Mouse (Mus musculus) liver, embryonic 11.5 days (tissue): ENCODE data around the gene Fcrls. TPM values are rescaled to one million over a fixed set of nuclear protein-coding genes. Genes with fewer than 3 reads are reported as not detected.

Experiments used
- ATAC-seq: fragments of 200-750 bp; cut with Nextera tagmentation; replicated peaks from 2 replicates; pipeline ENCODE4 v1.8.0; 2017; ENCODE audit warnings: moderate number of reproducible peaks, mild to moderate bottlenecking, moderate TSS enrichment, moderate library complexity; ENCODE audit not compliant: low FRiP score
- DNase-seq: peaks from one replicate; pipeline ENCODE4 v3.0.0-alpha.2; 2017; ENCODE audit warnings: low spot score
- H3K27ac ChIP-seq: fragments of 300-500 bp; sonication (generic); 2 replicates; pipeline ENCODE4 v1.5.1; 2014; ENCODE audit warnings: mild to moderate bottlenecking, low read depth, low read length, control low read depth
- H3K27me3 ChIP-seq: fragments of 300-500 bp; sonication (generic); replicated peaks from 2 replicates; pipeline ENCODE4 v1.6.1; 2014; ENCODE audit warnings: low read length, mixed read lengths; ENCODE audit not compliant: control insufficient read depth, insufficient read depth
- H3K36me3 ChIP-seq: fragments of 300-500 bp; sonication (generic); 2 replicates; pipeline ENCODE4 v1.6.1; 2014; ENCODE audit warnings: mild to moderate bottlenecking, low read length, moderate library complexity, mixed read lengths; ENCODE audit not compliant: control insufficient read depth, insufficient read depth
- H3K4me1 ChIP-seq: fragments of 300-500 bp; sonication (generic); replicated peaks from 2 replicates; pipeline ENCODE4 v1.6.1; 2014; ENCODE audit warnings: low read length, mixed read lengths; ENCODE audit not compliant: control insufficient read depth, insufficient read depth
- H3K4me2 ChIP-seq: fragments of 300-500 bp; sonication (generic); 2 replicates; pipeline ENCODE4 v1.6.1; 2014; ENCODE audit warnings: mild to moderate bottlenecking, control low read depth, moderate library complexity
- H3K4me3 ChIP-seq: fragments of 300-500 bp; sonication (generic); 2 replicates; pipeline ENCODE4 v1.5.1; 2014; ENCODE audit warnings: low read depth, low read length, control low read depth
- H3K9ac ChIP-seq: fragments of 300-500 bp; sonication (generic); 2 replicates; pipeline ENCODE4 v1.6.1; 2014; ENCODE audit warnings: low read depth, low read length, control low read depth
- H3K9me3 ChIP-seq: fragments of 300-500 bp; sonication (generic); 2 replicates; pipeline ENCODE4 v1.6.1; 2016; ENCODE audit warnings: low read length, inconsistent platforms, mixed read lengths; ENCODE audit not compliant: control insufficient read depth
- WGBS: fragments of 180-500 bp; shearing (Covaris S2); extraction: QIAGEN DNeasy Blood & Tissue Kit; methylation state at CpG from one replicate; pipeline ENCODE4 v1.1.7; 2014; 5-methylcytosine and 5-hydroxymethylcytosine counted together
- polyA plus RNA-seq: library from polyadenylated mRNA; unstranded; fragments of >200 nt; fragmentation: Nextera tagmentation; extraction: Ambion mirVana; gene quantifications from 2 replicates; pipeline ENCODE4 v1.2.1, GENCODE M21; 2014

Fcrls gene
- 4.5 and 5.1 TPM in 2 replicates for polyA plus RNA-seq

DNA sequence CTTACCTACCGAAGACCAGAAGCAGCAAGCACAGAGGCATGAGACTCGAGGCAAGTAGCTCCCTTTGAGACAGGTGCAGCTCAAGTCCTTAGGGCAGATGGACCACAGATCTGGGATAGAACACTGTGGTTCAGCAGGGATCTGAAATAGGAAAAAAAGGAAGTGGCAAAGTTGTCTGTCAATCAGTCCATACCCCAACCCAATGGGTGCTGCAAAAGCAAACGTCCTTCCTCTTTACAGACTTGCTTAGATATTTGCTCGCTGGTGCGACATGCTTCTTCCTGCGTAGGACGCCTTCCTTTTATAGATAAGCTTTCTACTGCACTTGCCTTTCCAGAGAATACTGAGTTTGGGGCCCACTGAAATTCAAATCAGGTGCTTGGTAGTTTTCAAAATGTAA, at the start of gene Fcrls:
Fcrls (minus strand) TSS at position 303 of the 400 bp plus-strand sequence.
- DNase-seq = no peak
- H3K4me1 ChIP-seq = no peaks in the 10 kb centered on the region
- no peak for ATAC-seq
- H3K27me3 ChIP-seq = no peaks in the 10 kb centered on the region
- no peaks in the 10 kb centered on the region for H3K36me3 ChIP-seq
- H3K4me3 ChIP-seq = no peak within 1 kb of the TSS
- H3K9me3 ChIP-seq = no peaks in the 10 kb centered on the region
- no peak within 1 kb of the TSS for H3K9ac ChIP-seq
- H3K4me2 ChIP-seq = no peak within 1 kb of the TSS
- 47% methylated on average over 7 of the region's 7 CpGs for WGBS
- H3K27ac ChIP-seq = no peak within 1 kb of the TSS

DNA sequence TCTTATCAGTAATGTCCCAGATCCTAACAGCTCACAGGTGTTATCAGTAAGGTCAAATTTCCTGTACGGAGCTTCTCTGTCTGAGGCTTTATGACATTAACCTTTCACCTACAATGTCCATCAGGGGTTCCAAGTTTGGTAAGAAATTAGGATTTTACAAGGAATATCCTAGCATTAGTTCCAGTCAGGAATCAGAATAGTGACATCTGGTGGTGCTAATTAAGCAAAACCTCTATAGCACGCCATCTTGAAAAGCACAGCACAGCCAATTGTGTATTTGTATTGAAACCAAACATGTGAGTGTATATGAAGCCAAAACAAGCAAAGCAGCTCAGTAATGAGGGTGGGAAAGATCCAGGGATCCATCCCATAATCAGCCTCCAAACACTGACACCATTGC, 46.4 kb upstream of the Fcrls start:
- 70% methylated on average over 2 of the region's 2 CpGs for WGBS
- H3K9me3 ChIP-seq = no peaks in the 10 kb centered on the region

DNA sequence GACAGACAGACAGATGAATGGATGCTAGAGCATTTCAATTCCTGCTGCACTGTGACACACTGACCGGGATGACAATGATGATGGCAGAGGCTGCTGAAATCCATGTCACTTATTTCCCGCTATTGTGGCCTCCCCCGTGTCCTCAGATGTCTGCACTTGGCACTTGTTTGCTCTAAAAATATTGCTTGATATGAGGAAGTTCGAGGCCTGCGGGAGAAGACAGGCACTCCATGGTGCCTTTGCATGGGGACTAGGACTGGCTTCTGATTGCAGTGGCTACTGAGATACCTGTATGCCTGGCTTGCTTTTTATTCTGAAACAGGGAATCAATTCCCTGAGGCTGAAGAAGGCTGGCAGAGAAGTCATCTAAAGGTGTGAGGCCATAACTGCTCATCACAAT, 36.4 kb upstream of the Fcrls start:
- WGBS = 61% methylated on average over 5 of the region's 5 CpGs
- Histone ChIP-seq H3K27ac (no peak overlapping the region), H3K4me1 (no peaks in the 10 kb centered on the region), H3K27me3 (no peaks in the 10 kb centered on the region), H3K9ac (no peak overlapping the region), H3K4me2 (no peak overlapping the region), H3K9me3 (no peaks in the 10 kb centered on the region), H3K4me3 (no peak overlapping the region), H3K36me3 (no peaks in the 10 kb centered on the region)
- no peak for DNase-seq
- no peak for ATAC-seq

More for the DNA sequence above, 46.4 kb upstream of the Fcrls start:
- H3K4me1 ChIP-seq = no peaks in the 10 kb centered on the region
- H3K27ac ChIP-seq = no peak overlapping the region
- ATAC-seq (no peak), DNase-seq (no peak)
- H3K27me3 ChIP-seq = no peaks in the 10 kb centered on the region
- no peaks in the 10 kb centered on the region for H3K36me3 ChIP-seq
- no peak overlapping the region for H3K9ac ChIP-seq
- H3K4me3 ChIP-seq = no peak overlapping the region
- no peak overlapping the region for H3K4me2 ChIP-seq

DNA sequence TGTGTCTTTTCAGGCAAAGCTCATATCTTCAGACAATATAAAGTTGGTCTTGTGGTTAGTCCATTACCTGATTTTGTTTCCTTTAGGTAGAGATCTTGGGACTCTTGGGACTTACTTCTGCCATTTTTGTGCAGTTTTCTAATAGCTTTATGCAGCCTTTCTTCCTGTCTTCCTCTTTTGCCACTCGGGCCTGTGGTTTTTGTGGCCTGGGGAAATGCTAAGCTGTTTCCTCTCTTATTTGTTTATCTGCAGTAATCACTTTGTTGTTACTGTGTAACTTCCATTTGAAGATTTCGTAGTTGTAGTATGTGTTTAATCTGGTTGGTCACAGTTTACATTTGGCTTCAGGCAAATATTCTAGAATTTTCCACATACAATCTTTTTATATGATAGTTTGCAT, 10.8 kb upstream of the Fcrls start:
- H3K9me3 ChIP-seq = no peaks in the 10 kb centered on the region
- H3K4me2 ChIP-seq = no peak overlapping the region
- no peak for ATAC-seq
- DNase-seq = no peak
- no peaks in the 10 kb centered on the region for H3K36me3 ChIP-seq
- no peak overlapping the region for H3K4me3 ChIP-seq
- H3K27me3 ChIP-seq = no peaks in the 10 kb centered on the region
- 32% methylated on average over 2 of the region's 2 CpGs for WGBS
- no peaks in the 10 kb centered on the region for H3K4me1 ChIP-seq
- H3K27ac ChIP-seq = no peak overlapping the region
- H3K9ac ChIP-seq = no peak overlapping the region

DNA sequence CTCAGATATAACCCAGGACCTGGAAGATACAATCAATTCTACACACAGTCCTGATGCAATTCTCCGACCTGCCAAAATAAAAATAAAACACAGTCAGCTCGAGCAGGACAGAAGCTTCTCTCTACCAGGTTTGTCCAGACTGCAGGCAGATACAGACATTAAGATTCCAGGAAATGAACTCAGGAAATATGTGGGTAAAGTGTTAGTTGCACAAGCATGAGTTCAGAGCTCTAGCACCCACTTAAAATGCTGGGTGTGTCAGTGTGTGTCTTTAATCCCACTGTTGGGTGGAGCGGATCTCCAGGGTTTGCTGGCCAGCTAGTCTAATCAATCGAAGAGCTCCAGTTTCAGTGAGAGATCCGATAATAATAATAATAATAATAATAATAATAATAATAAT, 3.0 kb upstream of the Fcrls start:
- no peak for ATAC-seq
- 55% methylated on average over 5 of the region's 5 CpGs for WGBS
- Histone ChIP-seq H3K27me3 (no peaks in the 10 kb centered on the region), H3K9ac (no peak overlapping the region), H3K4me1 (no peaks in the 10 kb centered on the region), H3K27ac (no peak overlapping the region), H3K36me3 (no peaks in the 10 kb centered on the region), H3K4me2 (no peak overlapping the region), H3K4me3 (no peak overlapping the region), H3K9me3 (no peaks in the 10 kb centered on the region)
- DNase-seq = no peak

DNA sequence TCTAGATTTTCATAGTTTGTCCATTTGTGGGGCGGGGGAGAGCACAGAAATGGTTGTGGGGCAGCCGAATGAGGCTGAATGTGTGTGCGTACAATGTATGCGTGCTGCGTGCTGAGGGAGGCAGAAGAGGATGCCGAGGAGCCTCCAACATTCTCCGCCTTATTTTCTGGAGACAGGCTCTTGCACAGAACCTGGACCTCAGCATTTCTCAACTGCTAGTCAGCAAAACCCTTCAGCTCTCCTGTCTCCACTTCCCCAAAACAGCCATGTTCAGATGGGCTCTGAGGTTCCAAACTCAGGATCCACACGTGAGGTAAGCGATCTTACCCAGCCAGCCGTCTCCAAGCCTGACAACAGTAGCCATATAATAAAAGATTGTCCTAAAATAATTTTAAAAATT, 8.3 kb downstream of the Fcrls start:
- Histone ChIP-seq H3K27me3 (no peaks in the 10 kb centered on the region), H3K9me3 (no peaks in the 10 kb centered on the region), H3K27ac (no peak overlapping the region), H3K9ac (no peak overlapping the region), H3K4me2 (no peak overlapping the region), H3K36me3 (no peaks in the 10 kb centered on the region), H3K4me3 (no peak overlapping the region), H3K4me1 (no peaks in the 10 kb centered on the region)
- 77% methylated on average over 10 of the region's 10 CpGs for WGBS
- ATAC-seq = no peak
- DNase-seq = no peak

DNA sequence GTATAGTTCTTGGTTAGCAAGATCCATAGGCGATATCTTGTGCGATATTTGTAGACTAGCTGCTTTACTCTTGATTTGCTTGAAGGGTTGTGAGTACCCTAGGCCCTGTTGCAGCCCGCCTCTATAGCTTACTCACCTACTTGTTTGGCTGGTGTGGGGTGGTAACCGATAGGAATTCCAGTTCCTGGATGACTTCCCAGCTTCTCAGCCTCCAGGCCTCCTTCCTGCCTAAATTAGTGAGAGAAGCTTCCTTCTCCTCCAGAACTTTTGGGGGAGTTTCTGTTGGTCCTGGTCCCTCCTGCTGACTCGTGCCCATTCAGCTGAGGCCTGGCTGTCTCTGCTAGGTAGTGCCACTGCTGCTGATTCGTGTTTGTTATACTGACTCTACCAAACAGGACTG, 14.0 kb downstream of the Fcrls start:
- Histone ChIP-seq H3K27me3 (no peaks in the 10 kb centered on the region), H3K36me3 (no peaks in the 10 kb centered on the region), H3K4me1 (no peaks in the 10 kb centered on the region), H3K9me3 (no peaks in the 10 kb centered on the region), H3K27ac (no peak overlapping the region), H3K4me3 (no peak overlapping the region), H3K4me2 (no peak overlapping the region), H3K9ac (no peak overlapping the region)
- 79% methylated on average over 6 of the region's 6 CpGs for WGBS
- DNase-seq (no peak), ATAC-seq (no peak)

DNA sequence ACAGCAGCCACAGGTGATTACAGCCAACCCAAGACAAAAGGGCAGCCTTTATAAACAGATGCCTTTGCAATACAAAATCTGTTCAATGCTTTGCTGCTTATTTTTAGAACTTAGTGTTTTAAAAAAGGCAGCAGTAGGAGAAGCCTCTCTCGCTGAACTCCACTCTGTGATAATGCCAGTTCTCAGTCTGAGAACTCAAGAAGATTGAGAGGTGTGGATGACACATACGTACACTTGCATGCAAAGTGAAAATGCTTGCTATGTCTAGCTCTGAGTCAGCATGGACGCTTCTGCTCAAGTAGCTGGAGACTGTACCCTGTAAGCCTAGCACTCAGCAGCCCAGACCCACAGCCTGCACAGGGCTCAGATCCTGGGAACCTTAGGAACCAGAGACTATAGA, 16.2 kb downstream of the Fcrls start:
- Histone ChIP-seq H3K4me3 (no peak overlapping the region), H3K27ac (no peak overlapping the region), H3K36me3 (no peaks in the 10 kb centered on the region), H3K27me3 (no peaks in the 10 kb centered on the region), H3K9me3 (no peaks in the 10 kb centered on the region), H3K9ac (no peak overlapping the region), H3K4me2 (no peak overlapping the region), H3K4me1 (no peaks in the 10 kb centered on the region)
- DNase-seq = no peak
- WGBS = 60% methylated on average over 3 of the region's 3 CpGs
- ATAC-seq = no peak

DNA sequence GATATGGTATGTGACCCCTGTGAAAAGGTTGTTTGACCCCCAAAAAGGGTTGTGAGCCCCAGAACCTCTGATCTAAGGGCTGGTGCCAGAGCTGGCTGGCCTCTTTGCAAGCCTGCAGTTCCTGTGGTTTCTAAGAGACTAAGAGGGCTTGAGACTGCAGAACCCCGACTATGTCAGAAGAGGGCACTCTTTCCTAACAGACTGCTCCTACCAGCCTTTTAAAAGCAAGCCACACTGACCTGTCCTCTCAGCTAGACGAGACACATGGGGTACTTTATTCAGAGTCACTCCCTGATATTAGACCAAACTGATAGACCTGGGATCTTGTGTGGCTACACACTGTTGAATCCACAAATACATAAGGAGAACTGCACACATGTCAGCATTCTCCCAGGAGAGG, 19.9 kb downstream of the Fcrls start:
- Histone ChIP-seq H3K27ac (no peak overlapping the region), H3K4me2 (no peak overlapping the region), H3K9me3 (no peaks in the 10 kb centered on the region), H3K9ac (no peak overlapping the region), H3K4me3 (no peak overlapping the region), H3K4me1 (no peaks in the 10 kb centered on the region), H3K27me3 (no peaks in the 10 kb centered on the region), H3K36me3 (no peaks in the 10 kb centered on the region)
- 1% methylated on average over 2 of the region's 2 CpGs for WGBS
- DNase-seq (no peak), ATAC-seq (no peak)
